Mouse (Mus musculus): Measurements from ENCODE around the gene H60b. TPM values are rescaled to one million over a fixed set of nuclear protein-coding genes. Genes with fewer than 3 reads are reported as not detected.
"Not testable (repeated sequence)": the region's sequence is repeated elsewhere in the genome, so short reads cannot be mapped to it uniquely, and the experiment has no call there.

Gene H60b
- polyA plus RNA-seq (2012; rRNA removed), result 0.08 TPM in 1 of 2 replicates, not detected in the other

DNA sequence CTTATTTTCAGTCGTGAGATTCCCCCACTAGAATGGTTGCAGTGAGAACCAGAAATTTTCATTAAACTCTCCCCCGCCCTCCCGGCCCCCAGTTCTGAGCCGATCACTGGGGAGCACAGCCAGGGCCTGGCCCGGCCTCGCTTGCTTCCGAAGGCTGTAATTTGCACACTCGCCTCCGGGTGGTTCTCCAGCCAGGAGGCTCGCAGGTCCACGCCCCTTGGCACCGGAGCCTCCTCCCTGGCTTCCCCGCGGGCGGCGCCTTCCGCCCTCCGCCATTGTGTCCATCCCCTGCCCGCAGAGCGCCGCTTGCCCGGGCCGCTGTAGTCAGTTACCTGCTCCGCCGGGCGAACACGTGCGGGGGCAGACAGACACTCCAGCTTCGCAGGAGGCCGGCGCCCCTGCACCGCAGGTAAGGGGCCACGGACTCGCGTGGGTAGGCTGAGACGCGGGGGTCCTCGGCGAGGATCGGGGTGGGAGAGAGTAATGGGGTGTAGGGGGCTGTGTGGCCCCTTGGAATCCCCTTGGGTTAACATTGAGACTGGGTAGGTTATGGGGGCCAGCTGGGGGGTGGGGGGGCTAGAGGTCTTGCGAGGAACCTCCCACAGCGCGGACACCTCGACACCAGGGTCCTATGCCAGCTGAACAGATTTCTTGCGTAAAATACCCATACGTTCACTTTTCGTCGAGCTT lies at the start of gene H60b, which contains the start of gene Raet1e:
H60b (plus strand) TSS at position 277 of the 690 bp plus-strand sequence.
Raet1e (plus strand) TSS at position 260 of the 690 bp plus-strand sequence.
- not testable (repeated sequence) for H3K27ac ChIP-seq (ENCODE audit: insufficient read depth, low read length); H3K4me1 ChIP-seq (ENCODE audit: control insufficient read depth, insufficient read depth, insufficient read length); H3K36me3 ChIP-seq (ENCODE audit: control insufficient read depth, insufficient read depth, low read length); DNase-seq (ENCODE audit: low read depth in 1 of 2, low spot score in 2 of 2)
- peaks cover 24% of the 10 kb centered on the region for H3K27me3 ChIP-seq (ENCODE audit: control insufficient read depth, insufficient read depth, low read length)
- 1% methylated on average over 48 of the region's 48 CpGs for WGBS
- H3K4me3 ChIP-seq (ENCODE audit: extremely low read depth, insufficient read depth, insufficient read length), result peak within 1 kb of the TSS; percentile 36; the same call in 1 of the 2 replicates

DNA sequence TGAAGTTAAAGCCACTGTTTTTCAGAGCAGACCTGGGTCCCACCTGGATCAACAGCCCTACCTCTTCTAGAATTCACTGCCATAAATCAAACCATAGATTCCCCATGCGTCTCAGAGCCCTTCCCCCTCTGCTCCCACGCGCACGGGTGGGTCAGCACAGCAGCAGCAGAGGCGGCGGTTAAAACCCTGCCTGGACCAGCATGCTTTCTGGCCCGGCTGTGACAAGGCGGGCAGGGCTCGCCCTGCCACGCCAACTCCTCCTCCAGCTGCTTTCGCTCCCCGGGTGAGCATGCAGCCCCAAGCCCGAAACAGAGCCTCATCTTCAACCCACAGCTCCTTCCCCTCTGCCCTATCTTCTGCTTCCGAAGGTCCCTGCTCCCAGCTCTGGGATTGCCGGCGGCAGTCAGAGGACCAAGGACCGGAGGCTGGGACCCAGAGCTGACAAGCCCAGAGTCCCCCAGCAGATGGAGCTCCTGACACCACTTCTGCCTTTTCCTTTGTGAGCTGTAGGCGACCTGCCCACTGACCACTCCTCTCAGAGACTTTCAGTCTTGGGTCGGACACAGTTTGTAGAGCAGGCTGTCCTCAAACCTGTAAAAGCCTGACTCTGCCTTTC lies 17.6 kb upstream of the H60b start:
- H3K27me3 ChIP-seq (ENCODE audit: control insufficient read depth, insufficient read depth, low read length), result 0 out of 2 replicates have a peak, but pooled peaks cover 3% of the 10 kb centered on the region
- WGBS, result 6% methylated on average over 19 of the region's 19 CpGs
- TF ChIP-seq POLR2A (IDR thresholded peaks at IDR 0.05; ENCODE audit: low read depth, low read length) (no peak), CTCF (IDR thresholded peaks at IDR 0.05; ENCODE audit: extremely low read depth, insufficient read depth, insufficient read length, insufficient replicate concordance) (peak; percentile 66; the same call in 1 of the 2 replicates)

DNA sequence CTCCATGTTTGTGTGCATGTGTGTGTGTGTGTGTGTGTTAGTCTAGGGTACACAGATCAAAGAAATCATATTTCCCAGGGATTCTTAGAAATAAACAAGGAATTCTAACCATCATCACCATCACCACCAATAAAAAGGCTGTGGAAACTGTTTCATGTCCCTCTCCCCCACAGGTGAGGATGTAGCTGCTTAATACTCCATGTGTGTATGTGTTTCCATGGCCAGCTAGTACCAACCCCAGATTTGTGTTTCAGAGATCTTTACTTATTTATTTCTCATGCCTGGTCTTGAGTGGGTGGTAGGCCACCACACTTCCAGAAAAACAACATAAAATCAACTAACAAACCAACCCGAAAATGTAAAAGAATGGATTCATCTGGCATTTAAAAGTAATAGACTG lies 16.2 kb upstream of the H60b start:
- peak in 1 of 2 experiments; percentile 65 for DNase-seq (ENCODE audit: low read depth in 1 of 2, low spot score in 2 of 2)
- WGBS, result 87% methylated on average over 1 of the region's 1 CpGs
- H3K27ac ChIP-seq (ENCODE audit: insufficient read depth, low read length); H3K4me3 ChIP-seq (ENCODE audit: extremely low read depth, insufficient read depth, insufficient read length); H3K27me3 ChIP-seq (ENCODE audit: control insufficient read depth, insufficient read depth, low read length); H3K36me3 ChIP-seq (ENCODE audit: control insufficient read depth, insufficient read depth, low read length); H3K4me1 ChIP-seq (ENCODE audit: control insufficient read depth, insufficient read depth, insufficient read length): not testable (repeated sequence)

More for the DNA sequence above, 17.6 kb upstream of the H60b start:
- DNase-seq (ENCODE audit: low read depth in 1 of 2, low spot score in 2 of 2), result peak in 1 of 2 experiments; percentile 57
- H3K4me1 ChIP-seq (ENCODE audit: control insufficient read depth, insufficient read depth, insufficient read length), result peaks cover 3% of the 10 kb centered on the region; the same call in 1 of the 2 replicates
- no peak overlapping the region for H3K27ac ChIP-seq (ENCODE audit: insufficient read depth, low read length)
- H3K4me3 ChIP-seq (ENCODE audit: extremely low read depth, insufficient read depth, insufficient read length), result peak overlapping the region; percentile 38; the same call in 1 of the 2 replicates
- H3K36me3 ChIP-seq (ENCODE audit: control insufficient read depth, insufficient read depth, low read length), result no peaks in the 10 kb centered on the region

DNA sequence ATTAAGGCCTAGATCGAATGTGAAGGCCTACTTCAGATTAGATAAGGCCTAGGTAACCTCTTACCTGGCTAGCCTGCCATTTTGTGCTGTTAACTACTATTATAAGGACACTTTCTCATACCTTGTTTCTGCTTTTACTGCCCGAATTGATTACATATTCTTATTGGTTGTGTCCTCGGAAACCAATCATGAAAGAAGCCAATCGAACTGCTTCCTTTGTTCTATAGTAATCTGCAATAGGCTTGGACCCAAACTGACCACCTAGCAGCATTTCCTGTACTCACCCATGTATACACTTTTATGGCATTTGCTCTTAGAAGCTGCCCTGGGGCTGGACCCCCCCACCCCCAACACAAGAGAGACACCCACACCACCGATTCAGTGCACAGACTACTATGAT lies 15.5 kb upstream of the H60b start:
- WGBS, result 80% methylated on average over 5 of the region's 5 CpGs
- H3K27ac ChIP-seq (ENCODE audit: insufficient read depth, low read length), result no peak overlapping the region
- TF ChIP-seq POLR2A (IDR thresholded peaks at IDR 0.05; ENCODE audit: low read depth, low read length) (no peak), CTCF (IDR thresholded peaks at IDR 0.05; ENCODE audit: extremely low read depth, insufficient read depth, insufficient read length, insufficient replicate concordance) (no peak)
- H3K36me3 ChIP-seq (ENCODE audit: control insufficient read depth, insufficient read depth, low read length), result no peaks in the 10 kb centered on the region
- no peak for DNase-seq (ENCODE audit: low read depth in 1 of 2, low spot score in 2 of 2)
- H3K4me3 ChIP-seq (ENCODE audit: extremely low read depth, insufficient read depth, insufficient read length), result no peak overlapping the region
- 0 out of 2 replicates have a peak, but pooled peaks cover 3% of the 10 kb centered on the region for H3K27me3 ChIP-seq (ENCODE audit: control insufficient read depth, insufficient read depth, low read length)
- peaks cover 3% of the 10 kb centered on the region; the same call in 1 of the 2 replicates for H3K4me1 ChIP-seq (ENCODE audit: control insufficient read depth, insufficient read depth, insufficient read length)

DNA sequence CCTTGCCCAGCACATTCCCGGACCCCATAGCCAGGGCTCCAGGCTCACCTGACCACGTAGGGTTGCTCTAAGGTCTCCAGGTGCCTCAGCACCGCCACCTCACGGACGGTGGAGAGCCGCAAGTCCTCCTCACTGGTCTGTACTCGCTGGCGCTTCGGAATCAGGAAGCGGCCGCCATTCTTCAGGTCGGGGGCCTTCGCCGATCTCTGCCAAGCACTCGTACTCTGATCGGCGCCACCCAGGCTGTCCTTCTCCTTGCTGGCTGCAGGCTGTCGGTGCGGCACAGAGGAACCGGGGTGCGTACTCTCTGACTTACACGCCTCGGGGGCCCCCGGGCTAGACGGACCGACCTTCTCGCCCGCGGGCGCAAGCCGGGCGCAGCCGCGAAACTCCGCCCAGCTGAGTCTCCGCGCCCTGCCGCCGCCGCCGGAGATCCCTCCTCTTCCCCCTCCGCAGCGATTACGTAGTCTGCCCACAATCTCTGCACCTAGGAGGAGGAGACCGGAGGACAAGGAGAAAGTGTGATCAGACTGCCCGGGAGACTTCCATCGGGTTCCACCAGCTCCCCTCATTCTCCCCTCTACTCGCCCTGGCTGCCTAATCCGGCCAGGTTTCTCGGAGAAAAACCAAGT lies 9.8 kb upstream of the H60b start:
- WGBS, result under 1% methylated on average over 50 of the region's 50 CpGs
- Histone ChIP-seq H3K27me3 (ENCODE audit: control insufficient read depth, insufficient read depth, low read length) (peaks cover 17% of the 10 kb centered on the region), H3K36me3 (ENCODE audit: control insufficient read depth, insufficient read depth, low read length) (no peaks in the 10 kb centered on the region), H3K4me1 (ENCODE audit: control insufficient read depth, insufficient read depth, insufficient read length) (peaks cover 13% of the 10 kb centered on the region), H3K27ac (ENCODE audit: insufficient read depth, low read length) (peak overlapping the region; percentile 87), H3K4me3 (ENCODE audit: extremely low read depth, insufficient read depth, insufficient read length) (peak overlapping the region; percentile 98)
- peak; percentile 68 to 79 for DNase-seq (ENCODE audit: low read depth in 1 of 2, low spot score in 2 of 2)
- TF ChIP-seq CTCF (IDR thresholded peaks at IDR 0.05; ENCODE audit: extremely low read depth, insufficient read depth, insufficient read length, insufficient replicate concordance) (peak; percentile 46; the same call in 1 of the 2 replicates), POLR2A (IDR thresholded peaks at IDR 0.05; ENCODE audit: low read depth, low read length) (peak; percentile 10; the same call in 1 of the 2 replicates)

DNA sequence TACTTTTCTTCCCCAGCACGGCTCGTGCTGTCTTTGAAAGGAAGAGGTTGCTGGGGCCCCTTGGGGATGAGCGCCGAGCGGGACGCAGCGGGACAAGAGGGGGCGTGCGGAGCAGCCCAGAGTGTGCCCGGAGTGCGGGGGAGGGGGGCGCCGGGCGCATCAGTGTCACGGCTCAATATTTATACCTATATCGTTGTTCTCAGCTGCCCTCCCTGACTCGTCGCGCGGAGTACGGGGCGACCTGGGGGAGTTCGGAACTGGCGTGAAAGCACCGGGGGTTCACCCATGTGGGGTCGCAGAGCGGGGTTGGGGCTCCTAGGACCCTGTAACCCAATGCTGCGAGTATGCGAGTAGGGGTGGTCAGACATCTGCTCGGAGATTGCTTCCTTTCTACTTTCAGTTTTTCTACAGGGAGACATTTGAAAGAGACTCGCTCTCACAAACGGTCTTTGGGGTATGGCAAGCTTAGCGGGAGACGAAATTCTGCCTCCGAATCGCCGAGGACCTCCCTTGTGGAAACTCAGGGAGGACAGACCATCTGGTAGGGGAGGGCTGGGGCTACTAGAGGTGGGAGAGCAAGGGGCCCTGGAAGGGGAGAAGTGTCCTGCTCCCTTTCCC lies 9.2 kb upstream of the H60b start, which contains the start of gene E030030I06Rik:
E030030I06Rik (minus strand) TSS at position 198 of the 618 bp plus-strand sequence.
- DNase-seq (ENCODE audit: low read depth in 1 of 2, low spot score in 2 of 2), result peak in 1 of 2 experiments; percentile 30
- Histone ChIP-seq H3K4me3 (ENCODE audit: extremely low read depth, insufficient read depth, insufficient read length) (peak within 1 kb of the TSS; percentile 98), H3K27me3 (ENCODE audit: control insufficient read depth, insufficient read depth, low read length) (peaks cover 21% of the 10 kb centered on the region), H3K36me3 (ENCODE audit: control insufficient read depth, insufficient read depth, low read length) (no peaks in the 10 kb centered on the region), H3K27ac (ENCODE audit: insufficient read depth, low read length) (peak within 1 kb of the TSS; percentile 87), H3K4me1 (ENCODE audit: control insufficient read depth, insufficient read depth, insufficient read length) (peaks cover 15% of the 10 kb centered on the region)
- under 1% methylated on average over 37 of the region's 37 CpGs for WGBS
- TF ChIP-seq POLR2A (IDR thresholded peaks at IDR 0.05; ENCODE audit: low read depth, low read length) (no peak), CTCF (IDR thresholded peaks at IDR 0.05; ENCODE audit: extremely low read depth, insufficient read depth, insufficient read length, insufficient replicate concordance) (no peak)

Measured in spleen, adult 2 months (tissue).